Mouse (Mus musculus) intestine, embryonic 14.5 days (tissue): Measurements from ENCODE around the gene Serpina1f. TPM values are rescaled to one million over a fixed set of nuclear protein-coding genes. Genes with fewer than 3 reads are reported as not detected.
A peak's percentile ranks its signal among the peaks of the same experiment; 100 is the strongest.
"Not testable (repeated sequence)": the region's sequence is repeated elsewhere in the genome, so short reads cannot be mapped to it uniquely, and the experiment has no call there.

Experiments used
- ATAC-seq: fragments of 200-750 bp; cut with Nextera tagmentation; replicated peaks from 2 replicates; pipeline ENCODE4 v1.8.0; 2017; ENCODE audit warnings: low read depth, moderate number of reproducible peaks, moderate TSS enrichment, moderate library complexity; ENCODE audit not compliant: low FRiP score, low TSS enrichment
- DNase-seq: peaks from one replicate; pipeline ENCODE4 v3.0.0-alpha.2; 2018; ENCODE audit warnings: low spot score
- H3K27ac ChIP-seq: fragments of 300-500 bp; sonication (generic); 2 replicates; pipeline ENCODE4 v1.5.1; 2014; ENCODE audit warnings: low read depth, mild to moderate bottlenecking, control low read depth
- H3K27me3 ChIP-seq: fragments of 300-500 bp; sonication (generic); replicated peaks from 2 replicates; pipeline ENCODE4 v1.6.1; 2014; ENCODE audit warnings: low read length, control low read depth; ENCODE audit not compliant: control insufficient read depth, insufficient read depth
- H3K36me3 ChIP-seq: fragments of 300-500 bp; sonication (generic); 2 replicates; pipeline ENCODE4 v1.6.1; 2014; ENCODE audit warnings: low read length, control low read depth; ENCODE audit not compliant: control insufficient read depth, insufficient read depth
- H3K4me1 ChIP-seq: fragments of 300-500 bp; sonication (generic); replicated peaks from 2 replicates; pipeline ENCODE4 v1.6.1; 2014; ENCODE audit warnings: low read length, control low read depth, mixed read lengths; ENCODE audit not compliant: control insufficient read depth, insufficient read depth
- H3K4me2 ChIP-seq: fragments of 300-500 bp; sonication (generic); 2 replicates; pipeline ENCODE4 v1.6.1; 2014; ENCODE audit warnings: low read length
- H3K4me3 ChIP-seq: fragments of 300-500 bp; sonication (generic); 2 replicates; pipeline ENCODE4 v1.5.1; 2014; ENCODE audit warnings: low read depth, low read length, control low read depth, mixed read lengths
- H3K9ac ChIP-seq: fragments of 300-500 bp; sonication (generic); 2 replicates; pipeline ENCODE4 v1.6.1; 2014; ENCODE audit warnings: mild to moderate bottlenecking, low read length
- H3K9me3 ChIP-seq: fragments of 300-500 bp; sonication (generic); 2 replicates; pipeline ENCODE4 v1.6.1; 2016; ENCODE audit warnings: low read length, control low read depth; ENCODE audit not compliant: control insufficient read depth
- WGBS: fragments of 180-500 bp; shearing (Covaris S2); extraction: QIAGEN DNeasy Blood & Tissue Kit; methylation state at CpG from one replicate; pipeline ENCODE4 v1.1.7; 2014; 5-methylcytosine and 5-hydroxymethylcytosine counted together
- polyA plus RNA-seq: library from polyadenylated mRNA; unstranded; fragments of >200 nt; fragmentation: Nextera tagmentation; extraction: Ambion mirVana; gene quantifications from 2 replicates; pipeline ENCODE4 v1.2.1, GENCODE M21; 2014

Serpina1f gene
- polyA plus RNA-seq, 1 experiment from 2014 or later: 0.20 TPM

GRCm38 (mm10) chr12:103700144-103700750, 4.9 kb upstream of the Serpina1f start:
- Histone ChIP-seq H3K27ac (no peak overlapping the region), H3K4me1 (no peaks in the 10 kb centered on the region), H3K4me2 (no peak overlapping the region), H3K27me3 (no peaks in the 10 kb centered on the region), H3K9me3 (no peaks in the 10 kb centered on the region), H3K9ac (no peak overlapping the region), H3K36me3 (no peaks in the 10 kb centered on the region), H3K4me3 (no peak overlapping the region)
- ATAC-seq (no peak), DNase-seq (no peak)
- WGBS: 83% methylated on average over 4 of the region's 4 CpGs

- H3K4me2 ChIP-seq: no peak overlapping the region
- H3K36me3 ChIP-seq: no peaks in the 10 kb centered on the region
- peak overlapping the region; percentile 22; the same call in 1 of the 2 replicates for H3K27ac ChIP-seq
- WGBS: 12% methylated on average over 3 of the region's 3 CpGs
- ATAC-seq (peak; percentile 67), DNase-seq (peak; percentile 63)
- H3K4me3 ChIP-seq: no peak overlapping the region
- no peak overlapping the region for H3K9ac ChIP-seq
- no peaks in the 10 kb centered on the region for H3K27me3 ChIP-seq
- H3K4me1 ChIP-seq: no peaks in the 10 kb centered on the region
- H3K9me3 ChIP-seq: no peaks in the 10 kb centered on the region
Measured at GRCm38 (mm10) chr12:103688221-103688814, 7.0 kb downstream of the Serpina1f start.

GRCm38 (mm10) chr12:103687021-103687420, 8.3 kb downstream of the Serpina1f start:
- H3K27me3 ChIP-seq: no peaks in the 10 kb centered on the region
- no peak for ATAC-seq
- WGBS: 51% methylated on average over 7 of the region's 7 CpGs
- H3K9ac ChIP-seq: no peak overlapping the region
- H3K4me1 ChIP-seq: no peaks in the 10 kb centered on the region
- H3K4me2 ChIP-seq: no peak overlapping the region
- DNase-seq: no peak
- no peaks in the 10 kb centered on the region for H3K36me3 ChIP-seq
- H3K27ac ChIP-seq: no peak overlapping the region
- H3K4me3 ChIP-seq: no peak overlapping the region
- H3K9me3 ChIP-seq: no peaks in the 10 kb centered on the region

- no peak for ATAC-seq
- no peak overlapping the region for H3K27ac ChIP-seq
- no peaks in the 10 kb centered on the region for H3K27me3 ChIP-seq
- H3K4me3 ChIP-seq: no peak overlapping the region
- H3K9ac ChIP-seq: no peak overlapping the region
- H3K9me3 ChIP-seq: no peaks in the 10 kb centered on the region
- no peak overlapping the region for H3K4me2 ChIP-seq
- 71% methylated on average over 3 of the region's 3 CpGs for WGBS
- no peaks in the 10 kb centered on the region for H3K4me1 ChIP-seq
- no peak for DNase-seq
- H3K36me3 ChIP-seq: no peaks in the 10 kb centered on the region
Measured at GRCm38 (mm10) chr12:103686050-103686449, 9.3 kb downstream of the Serpina1f start.

GRCm38 (mm10) chr12:103685386-103685785, 9.9 kb downstream of the Serpina1f start:
- Histone ChIP-seq H3K4me3 (no peak overlapping the region), H3K9me3 (no peaks in the 10 kb centered on the region), H3K27ac (no peak overlapping the region), H3K27me3 (no peaks in the 10 kb centered on the region), H3K4me1 (no peaks in the 10 kb centered on the region), H3K4me2 (no peak overlapping the region), H3K36me3 (no peaks in the 10 kb centered on the region), H3K9ac (no peak overlapping the region)
- DNase-seq (no peak), ATAC-seq (no peak)
- WGBS: 33% methylated on average over 3 of the region's 3 CpGs

- no peaks in the 10 kb centered on the region for H3K36me3 ChIP-seq
- no peaks in the 10 kb centered on the region for H3K9me3 ChIP-seq
- DNase-seq (no peak), ATAC-seq (no peak)
- H3K4me1 ChIP-seq: no peaks in the 10 kb centered on the region
- H3K9ac ChIP-seq: no peak overlapping the region
- H3K4me2 ChIP-seq: no peak overlapping the region
- WGBS: 38% methylated on average over 4 of the region's 4 CpGs
- H3K27me3 ChIP-seq: no peaks in the 10 kb centered on the region
- H3K27ac ChIP-seq: no peak overlapping the region
- H3K4me3 ChIP-seq: no peak overlapping the region
Measured at GRCm38 (mm10) chr12:103683775-103684174, 11.6 kb downstream of the Serpina1f start.

GRCm38 (mm10) chr12:103681739-103682138, 13.6 kb downstream of the Serpina1f start:
- Histone ChIP-seq H3K4me3 (no peak overlapping the region), H3K36me3 (no peaks in the 10 kb centered on the region), H3K27me3 (no peaks in the 10 kb centered on the region), H3K27ac (no peak overlapping the region), H3K9ac (no peak overlapping the region), H3K4me1 (no peaks in the 10 kb centered on the region), H3K4me2 (no peak overlapping the region), H3K9me3 (no peaks in the 10 kb centered on the region)
- no peak for DNase-seq
- peak; percentile 71 for ATAC-seq
- WGBS: 64% methylated on average over 2 of the region's 2 CpGs

GRCm38 (mm10) chr12:103681169-103681568, 14.2 kb downstream of the Serpina1f start:
- Histone ChIP-seq H3K36me3 (no peaks in the 10 kb centered on the region), H3K4me3 (no peak overlapping the region), H3K4me2 (no peak overlapping the region), H3K27ac (no peak overlapping the region), H3K27me3 (no peaks in the 10 kb centered on the region), H3K9ac (no peak overlapping the region), H3K9me3 (no peaks in the 10 kb centered on the region), H3K4me1 (no peaks in the 10 kb centered on the region)
- no peak for ATAC-seq
- 63% methylated on average over 2 of the region's 2 CpGs for WGBS
- no peak for DNase-seq

GRCm38 (mm10) chr12:103679853-103680252, 15.5 kb downstream of the Serpina1f start:
- not testable (repeated sequence) for H3K36me3 ChIP-seq, ATAC-seq, H3K27me3 ChIP-seq, H3K4me3 ChIP-seq, H3K4me1 ChIP-seq, H3K9ac ChIP-seq, H3K27ac ChIP-seq, H3K4me2 ChIP-seq, H3K9me3 ChIP-seq, DNase-seq
- WGBS: 92% methylated on average over 1 of the region's 1 CpGs
